ENCODE assay signal across 23 mouse cellular contexts in genomic region chr19:44588036-44588435, GRCm38 (mm10). TPM values are rescaled to one million over a fixed set of nuclear protein-coding genes. Genes with fewer than 3 reads are reported as not detected.
"Had no signal": no experiment of that assay in that cellular context is flagged by ENCODE, and none has a peak within 500 bp of the region (broad histone marks: within the 10 kb centered on the region; RNA-seq: fewer than 3 reads in every experiment).

No protein-coding gene starts in this region.

- H3K9me3 ChIP-seq: neural tube, embryonic 13.5 days; neural tube, embryonic 15.5 days; stomach, embryonic 15.5 days had no signal

- H3K36me3 ChIP-seq: neural tube, embryonic 13.5 days; neural tube, embryonic 15.5 days; stomach, embryonic 15.5 days had no signal

- H3K9ac ChIP-seq: neural tube, embryonic 13.5 days; neural tube, embryonic 15.5 days; stomach, embryonic 15.5 days had no signal

- DNase-seq: retina, postnatal 1 day; right cerebral cortex, adult 18-20 months; right cerebral cortex, postnatal 14 days; right cerebral cortex, postnatal 25 days; right cerebral cortex, postnatal 4 days; spleen, adult 18-20 months; thymus, adult 18-20 months; thymus, adult 2 months; thymus, postnatal 14 days; thymus, postnatal 25 days; thymus, postnatal 36 days; thymus, postnatal 4 days had no signal

- H3K4me3 ChIP-seq: neural tube, embryonic 13.5 days; neural tube, embryonic 15.5 days; stomach, embryonic 15.5 days had no signal

- H3K4me2 ChIP-seq: neural tube, embryonic 13.5 days; neural tube, embryonic 15.5 days; stomach, embryonic 15.5 days had no signal

- H3K27ac ChIP-seq: neural tube, embryonic 13.5 days; neural tube, embryonic 15.5 days; stomach, embryonic 15.5 days; stomach, postnatal 0 days had no signal

- H3K4me1 ChIP-seq: stomach, embryonic 15.5 days had no signal

RNA-seq across cellular contexts. Expression of gene Gm20538, which starts 35.4 kb away (rescaled TPM):
- polyA plus RNA-seq: neural tube, embryonic 13.5 days; neural tube, embryonic 14.5 days; neural tube, embryonic 15.5 days; small intestine, adult 2 months; spleen, adult 2 months; stomach, embryonic 14.5 days; stomach, embryonic 15.5 days; stomach, postnatal 0 days; testis, adult 2 months; thymus, postnatal 0 days; urinary bladder, adult 2 months had no signal
